Mouse (Mus musculus) hematopoietic stem cell, adult 5-6 weeks (primary cell): Measurements from ENCODE around the gene Lrba. TPM values are rescaled to one million over a fixed set of nuclear protein-coding genes. Genes with fewer than 3 reads are reported as not detected.

ENCODE experiments used
- ATAC-seq, 2 experiments: fragments of 125-278 bp in 1 of 2; replicated peaks in 1 of 2; 2 replicates each; pipeline ENCODE4 v1.8.0; 2016 to 2017; ENCODE audit warnings: inconsistent platforms in 2 of 2, mild to moderate bottlenecking in 2 of 2, moderate number of reproducible peaks in 2 of 2, low read depth in 1 of 2, moderate TSS enrichment in 1 of 2; ENCODE audit not compliant: low FRiP score in 2 of 2, poor library complexity in 2 of 2, severe bottlenecking in 2 of 2, insufficient read depth in 1 of 2, low TSS enrichment in 1 of 2
- total RNA-seq: library from RNA; stranded (forward); fragments of 172-1452, 232-1000 nt; gene quantifications from 2 replicates; pipeline ENCODE4 v1.2.3, GENCODE M21; 2017

Lrba gene
- total RNA-seq, 1 experiment from 2014 or later, result 51.5 TPM

DNA sequence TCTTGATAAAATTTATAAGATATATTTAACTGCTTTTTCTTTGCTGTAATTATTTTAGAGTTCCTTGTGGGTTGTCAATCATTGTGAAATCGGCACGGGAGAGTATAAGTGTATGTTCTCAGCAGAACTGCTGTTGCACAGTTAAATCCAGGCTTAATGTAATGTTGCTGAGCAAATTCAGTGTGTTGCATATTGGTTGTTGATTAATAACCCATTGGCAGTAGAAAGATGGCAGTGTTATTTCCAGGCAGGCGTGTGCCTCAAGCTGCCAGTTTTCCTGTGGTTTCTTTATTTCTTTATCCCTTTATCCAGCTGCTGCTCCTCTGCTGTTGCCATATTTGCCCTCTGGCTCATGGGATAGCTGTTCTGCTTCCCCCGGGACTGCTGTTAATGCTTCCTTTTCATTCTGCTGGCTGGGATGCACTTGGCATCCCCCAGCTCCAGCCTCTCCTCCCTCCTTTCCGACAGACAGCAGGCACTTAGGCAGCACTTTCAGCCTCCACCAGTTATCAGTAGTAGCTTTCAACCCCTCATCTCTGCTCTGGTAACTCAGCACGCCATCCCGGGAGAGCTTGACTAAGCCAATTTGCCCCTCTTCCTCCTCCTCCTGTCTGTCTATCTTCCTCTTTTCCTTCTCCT, 463.2 kb downstream of the Lrba start:
- no peak for ATAC-seq

DNA sequence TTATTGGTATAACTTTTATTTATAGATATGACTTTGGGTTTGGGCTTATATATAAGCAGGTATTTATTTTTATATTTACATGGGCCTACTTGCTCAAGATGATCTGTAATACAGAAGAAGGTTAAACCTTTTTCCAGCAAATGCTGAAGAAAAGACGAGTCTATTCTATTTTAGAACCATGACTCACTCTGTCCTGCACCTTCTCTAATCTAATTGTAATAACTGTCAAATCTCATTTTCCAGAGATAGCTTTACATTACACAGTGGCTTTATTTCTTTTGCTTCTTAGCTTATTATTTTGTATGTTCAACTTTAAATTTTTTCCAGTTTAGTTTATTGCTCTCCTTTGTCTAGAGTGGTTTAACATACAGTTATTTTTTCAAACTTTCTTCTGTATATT, 464.0 kb downstream of the Lrba start:
- no peak for ATAC-seq

DNA sequence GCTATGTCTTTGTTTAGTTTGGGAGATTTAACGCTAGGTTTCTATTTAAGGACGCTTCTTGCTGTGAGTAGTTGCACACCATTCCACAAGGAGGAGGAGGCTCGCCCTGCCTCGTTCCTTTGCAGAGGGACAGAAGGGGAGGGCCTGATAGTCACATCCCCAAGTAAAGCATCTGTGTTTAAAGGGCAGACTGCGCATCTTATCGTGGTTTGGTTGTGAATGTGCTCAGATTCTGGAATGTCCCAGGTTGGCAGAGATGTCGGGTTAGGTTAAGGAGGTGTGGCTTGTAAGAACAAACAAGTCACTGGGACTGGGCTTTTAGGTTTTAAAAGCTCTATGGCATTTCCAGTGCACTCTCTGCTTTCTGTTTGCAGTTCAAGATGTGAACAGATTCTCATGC, 464.8 kb downstream of the Lrba start:
- ATAC-seq, result no peak

DNA sequence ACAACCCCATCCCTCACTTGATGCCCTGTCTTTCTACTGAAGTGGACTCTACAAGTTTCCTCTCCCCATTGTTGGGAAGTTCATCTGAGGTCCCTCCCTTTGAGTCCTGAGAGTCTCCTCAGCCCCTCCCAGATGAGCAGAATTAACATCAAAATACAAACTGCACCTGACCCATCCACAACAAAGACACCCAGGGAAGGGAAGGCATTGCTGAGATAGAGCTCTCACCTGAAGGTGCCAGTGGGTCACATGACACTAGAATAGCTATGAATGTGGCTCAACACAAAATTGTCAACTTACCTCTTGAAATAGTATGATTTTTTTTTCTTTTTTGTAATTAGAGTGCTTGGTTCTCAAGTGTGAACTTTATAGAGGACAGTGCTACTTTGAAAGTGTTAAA, 468.3 kb downstream of the Lrba start:
- no peak for ATAC-seq

DNA sequence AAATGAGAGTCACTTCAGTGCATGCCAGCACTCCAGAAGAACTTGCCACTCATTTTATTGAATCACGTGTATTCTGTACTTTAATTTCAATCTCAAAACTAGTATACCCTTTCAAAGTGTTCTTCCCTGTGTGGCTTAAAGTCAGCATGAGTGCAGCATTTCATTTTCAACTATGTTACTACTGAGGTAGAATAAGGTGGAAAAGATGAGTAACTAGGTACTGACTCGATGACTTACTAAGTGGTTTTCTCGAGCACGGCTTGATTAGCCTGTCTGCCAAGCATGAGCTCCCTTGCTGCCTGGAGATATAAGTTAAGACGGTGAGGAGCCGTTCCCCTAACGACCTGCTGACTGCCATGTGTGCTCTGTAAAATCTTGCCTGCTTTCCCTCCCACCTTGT, 469.1 kb downstream of the Lrba start:
- no peak for ATAC-seq

DNA sequence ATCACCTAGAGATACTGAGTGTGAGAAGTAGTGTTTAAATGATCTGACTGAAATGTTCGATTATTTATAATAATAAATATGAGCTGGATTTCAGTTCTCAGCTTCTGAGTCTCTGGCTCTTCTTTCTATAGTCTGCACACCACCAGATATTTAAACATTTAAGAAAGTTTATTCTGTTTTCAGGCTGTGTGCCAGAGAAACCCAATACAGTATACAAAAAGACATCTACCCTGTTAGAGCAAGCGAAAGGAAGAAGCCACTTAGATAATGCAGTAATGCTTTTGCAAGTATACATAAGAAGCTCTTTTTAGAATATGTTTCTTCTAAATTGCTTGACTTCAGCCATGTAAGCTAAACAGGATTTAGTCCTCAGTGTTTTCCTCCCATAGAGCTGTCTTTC, 474.5 kb downstream of the Lrba start:
- no peak for ATAC-seq

DNA sequence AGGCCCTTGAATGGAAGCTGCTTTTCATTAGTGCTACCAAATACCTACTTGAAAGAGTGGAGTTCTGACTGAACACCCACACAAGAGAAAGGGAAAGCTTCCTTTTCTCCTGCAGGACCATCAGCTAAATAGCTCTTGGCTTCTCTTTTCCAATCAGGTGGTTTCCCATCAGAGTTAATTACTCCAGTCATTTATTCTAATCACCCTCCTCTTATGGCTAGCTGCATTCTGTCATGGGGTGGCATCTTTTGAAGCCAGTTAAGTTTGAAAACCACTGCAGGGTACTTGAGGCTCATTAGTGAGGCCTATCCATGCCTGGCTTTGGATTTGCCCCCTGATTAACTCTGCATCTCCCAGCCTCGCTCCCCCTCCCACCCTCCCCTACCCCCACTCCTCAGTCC, 476.7 kb downstream of the Lrba start:
- no peak for ATAC-seq

DNA sequence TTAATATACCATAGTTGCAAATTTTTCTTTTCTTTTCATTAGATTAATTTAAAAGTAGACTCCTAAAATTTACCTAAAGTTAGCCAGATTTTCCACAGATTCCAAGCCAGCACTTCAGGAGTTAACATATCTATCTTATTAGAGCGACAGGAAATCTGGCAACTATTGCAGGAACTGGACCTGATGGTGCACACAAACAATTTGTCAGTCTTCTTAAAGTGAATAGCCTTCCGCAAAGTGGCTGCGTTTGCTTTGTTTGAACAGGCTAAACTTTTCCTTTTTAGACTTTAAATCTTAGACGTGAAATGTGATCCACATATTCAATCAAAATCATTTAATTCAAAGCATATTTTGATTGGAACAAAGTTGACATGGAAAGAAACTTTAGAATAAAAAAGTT, 485.0 kb downstream of the Lrba start:
- no peak for ATAC-seq

DNA sequence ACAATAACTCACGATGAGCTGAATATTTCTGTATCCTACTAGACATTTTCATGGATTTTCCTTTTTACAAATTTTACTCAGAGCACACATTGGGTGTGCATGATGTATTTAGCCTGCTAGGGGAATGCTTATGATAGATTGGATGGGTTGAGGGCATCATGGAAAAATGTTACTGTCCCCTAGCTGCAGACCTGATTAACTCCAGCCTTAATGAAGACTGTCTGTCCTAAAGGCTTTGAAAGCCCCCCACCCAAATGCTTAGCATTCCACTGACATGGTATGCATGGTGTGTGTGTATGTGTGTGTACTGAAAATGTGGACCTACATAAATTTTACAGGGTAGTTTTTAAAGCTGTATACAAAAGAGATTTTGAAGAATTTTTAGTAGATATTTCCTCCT, 487.1 kb downstream of the Lrba start:
- ATAC-seq, result no peak

DNA sequence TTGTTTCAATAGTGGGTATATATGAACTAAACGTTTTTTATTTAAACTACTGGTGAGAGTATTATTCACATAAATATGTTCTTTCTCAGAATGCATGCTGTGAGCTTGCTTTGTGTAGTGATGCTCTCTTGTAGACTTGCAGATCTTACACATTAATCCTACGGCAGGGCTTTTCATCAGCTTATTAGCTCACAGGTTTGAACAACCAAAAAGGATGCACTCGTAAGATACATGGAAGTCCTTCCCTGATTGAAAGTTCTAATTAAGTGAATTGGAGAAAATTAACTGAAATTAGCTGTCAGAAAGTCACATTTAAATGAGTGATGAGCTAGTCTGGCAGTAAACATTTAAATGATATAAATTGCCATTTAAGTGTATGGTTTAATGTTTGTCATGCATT, 488.3 kb downstream of the Lrba start:
- ATAC-seq, result no peak

DNA sequence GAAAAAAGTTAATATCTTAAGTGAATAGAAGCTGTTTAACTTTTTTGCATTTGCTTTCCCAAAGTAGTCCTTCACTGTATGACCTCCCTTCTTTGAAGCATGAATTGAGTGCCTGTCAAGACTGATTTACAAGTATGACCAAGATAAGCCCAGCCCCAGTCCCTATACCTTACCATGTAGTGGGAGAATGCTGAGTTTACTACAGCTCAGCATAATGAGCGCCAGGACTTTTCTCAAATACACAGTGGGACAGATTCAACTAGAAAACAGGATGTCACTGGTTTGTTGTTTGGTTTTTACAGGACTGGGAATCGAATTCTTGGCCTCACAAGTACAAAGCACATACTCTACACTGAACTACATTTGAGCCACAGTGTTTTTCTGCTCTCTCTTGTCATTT, 490.0 kb downstream of the Lrba start:
- ATAC-seq, result no peak

DNA sequence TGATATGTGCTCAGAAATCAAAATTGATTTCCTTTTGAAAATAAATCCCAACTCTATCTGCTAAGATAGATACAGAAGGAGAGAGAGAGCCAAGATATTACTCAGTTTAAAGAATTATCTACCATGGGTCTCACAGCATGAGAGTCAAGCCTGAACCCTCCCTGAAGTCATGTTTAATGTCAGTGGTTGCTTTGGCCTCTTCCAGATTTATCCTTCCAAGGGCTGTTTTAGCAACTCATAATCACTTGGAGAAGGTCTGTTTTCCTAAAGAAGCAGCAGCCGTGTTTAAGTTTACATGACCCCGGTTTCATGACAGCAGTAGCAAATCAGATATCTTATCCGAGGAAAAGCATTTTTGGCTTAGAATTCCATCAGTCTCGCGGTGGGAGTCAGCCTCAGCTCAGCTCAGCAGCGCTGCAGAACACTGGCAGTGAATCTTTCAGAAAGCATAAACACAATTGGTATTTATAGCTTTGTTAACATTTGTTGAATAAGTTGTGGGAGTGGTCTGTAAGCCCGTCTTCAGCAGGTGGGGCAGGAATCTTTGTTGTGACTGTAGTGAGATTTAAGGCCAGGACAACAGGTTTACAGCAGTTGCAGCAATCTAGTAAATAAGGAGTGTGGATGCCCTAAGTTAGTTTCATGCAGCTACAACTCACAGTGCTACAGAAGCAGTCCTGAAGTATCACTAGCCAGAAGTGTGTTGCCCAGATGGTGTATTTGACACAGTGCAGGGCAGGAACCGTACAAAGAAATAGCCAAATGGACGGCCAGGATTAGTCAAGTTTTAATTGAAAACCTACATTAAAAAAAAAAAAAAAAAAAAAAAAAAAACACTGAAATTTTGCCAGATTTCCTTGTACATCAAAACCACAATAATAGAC, 499.2 kb downstream of the Lrba start:
- no peak for ATAC-seq

DNA sequence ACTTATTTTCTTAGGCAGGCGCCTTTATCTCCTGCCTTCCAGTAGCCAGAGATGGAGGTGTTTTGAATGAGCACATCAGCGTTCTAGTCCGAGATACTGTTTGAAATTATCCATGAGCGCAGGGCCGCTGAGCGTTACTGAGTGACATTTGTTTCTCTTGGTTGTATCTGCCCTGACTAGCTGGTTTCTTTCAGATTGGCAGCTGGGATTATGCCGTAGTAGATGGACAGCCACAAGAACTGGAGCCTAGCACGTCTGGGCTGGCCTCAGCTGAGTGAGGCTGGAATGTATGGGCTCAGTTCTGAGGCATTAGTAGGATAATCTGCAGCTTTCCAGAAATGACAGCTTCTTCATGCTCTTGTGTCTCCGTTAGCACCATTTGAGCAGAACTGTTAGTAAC, 500.6 kb downstream of the Lrba start:
- ATAC-seq, result no peak

DNA sequence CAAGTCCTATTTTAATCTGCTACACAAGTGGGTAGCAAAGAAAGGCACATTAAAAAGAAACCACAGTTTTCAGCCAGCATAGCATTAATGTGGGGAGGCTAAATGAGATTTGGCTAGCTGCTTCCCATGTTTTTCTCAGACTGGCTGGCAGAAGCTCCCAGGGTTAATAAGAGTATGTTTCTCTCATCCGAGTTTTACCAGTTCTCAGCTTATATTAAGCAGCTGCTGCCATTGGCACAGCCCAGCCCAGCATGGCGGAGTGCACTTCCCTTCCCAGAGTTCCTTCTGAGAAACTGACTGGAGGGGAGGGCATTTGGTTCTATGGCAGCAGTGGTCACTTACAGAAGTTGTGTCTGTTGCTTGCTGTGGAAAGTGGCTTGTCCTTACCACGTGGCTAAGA, 514.4 kb downstream of the Lrba start:
- no peak for ATAC-seq

DNA sequence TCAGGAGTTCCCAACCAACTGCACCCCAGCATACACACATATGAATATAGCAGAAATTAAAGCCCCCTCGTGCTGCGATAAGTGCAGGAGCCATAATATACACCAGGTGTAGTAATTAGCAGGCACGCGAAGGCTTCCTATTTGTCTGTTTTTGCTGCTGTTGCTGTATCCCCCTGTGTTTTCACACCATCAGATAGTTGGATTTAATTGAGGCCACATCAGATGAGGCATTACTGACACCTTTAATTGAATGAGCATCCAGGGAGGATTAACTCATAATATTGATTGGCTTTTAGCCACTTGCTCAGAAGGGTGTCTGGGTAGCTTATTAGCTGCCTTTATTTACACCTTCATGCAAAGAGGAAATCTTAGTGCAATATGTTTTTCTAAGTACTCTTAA, 515.3 kb downstream of the Lrba start:
- no peak for ATAC-seq

DNA sequence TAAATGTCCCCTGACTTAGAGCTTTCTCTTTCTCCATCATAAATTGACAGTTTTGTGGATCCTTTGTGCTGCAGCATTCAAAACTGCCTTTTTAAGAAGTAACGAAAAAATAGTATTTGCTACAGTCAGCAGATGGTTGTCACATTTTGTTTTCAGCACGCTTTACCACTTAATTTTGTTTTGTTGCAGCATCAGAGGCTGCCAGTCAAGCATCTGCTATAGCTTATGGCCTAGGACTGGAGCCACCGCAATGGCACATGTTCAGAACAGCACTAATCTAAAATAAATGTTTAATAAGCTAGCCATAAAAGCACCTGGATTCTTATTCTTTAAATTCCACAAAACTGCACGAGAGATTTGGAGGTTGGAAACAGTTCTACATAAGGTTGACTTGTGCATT, 520.9 kb downstream of the Lrba start:
- ATAC-seq, result no peak

DNA sequence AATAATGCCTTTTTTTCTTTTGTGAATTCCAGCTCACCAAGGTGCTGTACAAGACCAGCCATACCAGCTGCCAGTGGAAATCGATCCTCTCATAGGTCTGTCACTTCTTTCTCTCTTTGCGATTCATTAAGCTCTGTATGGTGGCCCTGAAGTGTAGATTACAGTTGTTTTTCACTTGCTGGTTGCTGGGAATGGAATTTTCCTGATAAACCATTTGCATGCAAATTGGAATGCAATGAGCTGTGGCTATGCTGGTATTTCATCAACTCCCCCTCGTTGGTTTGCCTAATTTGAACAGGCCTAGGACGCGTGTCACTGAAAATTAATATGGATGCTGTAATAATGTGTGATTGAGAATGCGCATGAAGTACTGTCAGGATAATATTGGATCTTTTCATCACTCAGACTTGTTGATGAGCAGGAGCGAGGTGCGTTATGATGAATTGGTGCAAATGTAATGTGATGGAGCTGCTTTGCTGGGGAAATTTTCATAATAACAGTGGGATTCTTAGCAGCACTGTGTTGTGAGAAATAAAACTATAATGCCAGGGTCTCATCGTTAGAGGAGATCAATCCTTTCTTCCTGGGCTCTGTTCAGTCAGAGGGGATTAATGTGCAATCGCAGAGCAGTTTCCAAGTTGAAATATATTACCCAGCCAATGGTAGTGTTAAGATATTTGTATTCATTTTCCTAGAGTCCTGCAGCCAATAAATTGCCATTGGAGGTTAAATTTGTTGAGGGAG, 521.5 kb downstream of the Lrba start:
- no peak for ATAC-seq

DNA sequence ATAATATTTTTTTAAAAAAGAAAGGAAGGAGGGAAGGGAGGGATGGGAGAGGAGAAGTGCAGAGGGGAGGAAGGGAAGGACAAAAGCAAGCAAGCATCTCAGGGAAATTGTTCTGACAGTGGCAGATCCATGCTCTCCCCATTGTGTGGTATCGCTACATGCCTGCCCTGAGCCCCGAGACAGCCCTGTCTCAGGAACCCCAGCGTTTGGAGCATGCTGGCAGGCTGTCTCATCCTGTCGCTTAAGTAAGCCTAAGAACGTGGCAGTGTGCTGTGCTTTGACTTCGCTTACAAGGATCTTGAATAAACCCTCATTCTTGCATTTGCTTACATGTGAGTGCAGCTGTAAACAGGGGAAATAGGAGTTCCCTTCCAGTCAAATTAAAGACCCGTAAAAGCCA, 526.2 kb downstream of the Lrba start:
- ATAC-seq, result no peak
